Mouse (Mus musculus) forebrain, embryonic 16.5 days (tissue): ENCODE measurements at regions not wholly inside any gene's neighbourhood (a gene's known extent, or its start where the extent isn't known, plus 50 kb on each side); places are given as distances from the start of the nearest gene placed in this dataset.
A peak's percentile ranks its signal among the peaks of the same experiment; 100 is the strongest.

Experiments used
- ATAC-seq: fragments of 200-750 bp; cut with Nextera tagmentation; 2 replicates; pipeline ENCODE4 v1.8.0; 2017; ENCODE audit warnings: mild to moderate bottlenecking, moderate library complexity
- H3K27ac ChIP-seq: fragments of 300-500 bp; sonication (generic); 2 replicates; pipeline ENCODE4 v1.5.1; 2014; ENCODE audit warnings: low read length, control low read depth
- H3K27me3 ChIP-seq: fragments of 300-500 bp; sonication (generic); replicated peaks from 2 replicates; pipeline ENCODE4 v1.6.1; 2014; ENCODE audit warnings: low read length; ENCODE audit not compliant: control insufficient read depth, insufficient read depth
- H3K36me3 ChIP-seq: fragments of 300-500 bp; sonication (generic); 2 replicates; pipeline ENCODE4 v1.6.1; 2014; ENCODE audit not compliant: control insufficient read depth, insufficient read depth
- H3K4me1 ChIP-seq: fragments of 300-500 bp; sonication (generic); replicated peaks from 2 replicates; pipeline ENCODE4 v1.6.1; 2014; ENCODE audit warnings: low read length; ENCODE audit not compliant: control insufficient read depth, insufficient read depth
- H3K4me2 ChIP-seq: fragments of 300-500 bp; sonication (generic); 2 replicates; pipeline ENCODE4 v1.6.1; 2014; ENCODE audit warnings: mild to moderate bottlenecking, low read length, control low read depth
- H3K4me3 ChIP-seq: fragments of 300-500 bp; sonication (generic); replicated peaks from 2 replicates; pipeline ENCODE4 v1.5.1; 2014; ENCODE audit warnings: mild to moderate bottlenecking, low read length, control low read depth
- H3K9ac ChIP-seq: fragments of 300-500 bp; sonication (generic); replicated peaks from 2 replicates; pipeline ENCODE4 v1.6.1; 2014; ENCODE audit warnings: low read depth, low read length, control low read depth
- H3K9me3 ChIP-seq: fragments of 300-500 bp; sonication (generic); 2 replicates; pipeline ENCODE4 v1.6.1; 2016; ENCODE audit warnings: low read length; ENCODE audit not compliant: control insufficient read depth
- WGBS: fragments of 180-500 bp; shearing (Covaris S2); extraction: QIAGEN DNeasy Blood & Tissue Kit; methylation state at CpG from one replicate; pipeline ENCODE4 v1.1.7; 2014; 5-methylcytosine and 5-hydroxymethylcytosine counted together

- H3K4me1 ChIP-seq = no peaks in the 10 kb centered on the region
- H3K4me3 ChIP-seq = no peak overlapping the region
- WGBS = 60% methylated on average over 3 of the region's 3 CpGs
- no peaks in the 10 kb centered on the region for H3K36me3 ChIP-seq
- no peaks in the 10 kb centered on the region for H3K9me3 ChIP-seq
- 0 out of 2 replicates have a peak, but pooled peaks have one; percentile 23 for ATAC-seq
- H3K4me2 ChIP-seq = no peak overlapping the region
- no peaks in the 10 kb centered on the region for H3K27me3 ChIP-seq
- no peak overlapping the region for H3K9ac ChIP-seq
- no peak overlapping the region for H3K27ac ChIP-seq
Observed at GRCm38 (mm10) chr9:16599888-16600287, 98.8 kb upstream of the Fat3 start.

GRCm38 (mm10) chr9:16599075-16599864 is 98.2 kb upstream of the Fat3 start:
- no peaks in the 10 kb centered on the region for H3K4me1 ChIP-seq
- H3K27ac ChIP-seq = no peak overlapping the region
- H3K4me2 ChIP-seq = no peak overlapping the region
- no peak overlapping the region for H3K4me3 ChIP-seq
- H3K9me3 ChIP-seq = no peaks in the 10 kb centered on the region
- H3K27me3 ChIP-seq = no peaks in the 10 kb centered on the region
- no peak for ATAC-seq
- H3K9ac ChIP-seq = no peak overlapping the region
- WGBS = 17% methylated on average over 2 of the region's 2 CpGs
- no peaks in the 10 kb centered on the region for H3K36me3 ChIP-seq
